ENCODE assay signal across 24 mouse cellular contexts in the genomic region with DNA sequence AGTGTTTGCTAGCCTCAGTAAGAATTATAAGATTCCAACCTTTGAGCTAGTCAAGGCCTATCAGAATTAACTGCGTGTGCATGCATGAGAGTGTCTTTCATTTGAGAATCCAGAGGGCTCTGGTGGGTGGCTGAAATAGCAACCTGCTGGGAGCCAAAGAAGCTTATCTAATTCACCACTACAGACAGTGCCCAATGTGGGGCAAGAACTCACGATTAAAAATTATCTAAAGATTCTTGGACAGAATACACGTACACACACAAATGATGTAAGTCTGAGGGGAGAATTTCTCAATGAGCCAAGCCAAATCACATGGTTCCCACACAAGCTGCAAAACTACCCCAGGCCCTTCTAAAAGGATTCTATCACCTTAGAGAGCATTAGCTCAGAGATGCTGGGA. TPM values are rescaled to one million over a fixed set of nuclear protein-coding genes. Genes with fewer than 3 reads are reported as not detected.
DNase-seq lines count a peak whose midpoint lies in the region; ATAC-seq and TF ChIP-seq lines count a peak whose summit lies in the region.
"Had no signal": no experiment of that assay in that cellular context is flagged by ENCODE, and none has a peak within 500 bp of the region (broad histone marks: within the 10 kb centered on the region; RNA-seq: fewer than 3 reads in every experiment).

No protein-coding gene starts in this region.

- peak; percentile 49 for ATAC-seq in heart, embryonic 16.5 days (replicated peaks; ENCODE audit: extremely low read depth, insufficient read depth, low FRiP score)
- ATAC-seq in liver, embryonic 13.5 days (ENCODE audit: low read depth), result peak; percentile 57; the same call in 1 of the 2 replicates
- ATAC-seq in megakaryocyte progenitor cell, adult 5-6 weeks (replicated peaks; ENCODE audit: poor library complexity), result peak; percentile 78
- no peak for ATAC-seq in activated CD4-positive, CD25-positive, alpha-beta regulatory T cell, adult 4 months
- ATAC-seq: forebrain, embryonic 16.5 days; Patski had no signal

- no peak for TF ChIP-seq POLR2A in MEL (IDR thresholded peaks at IDR 0.05; ENCODE audit: control insufficient read depth in 1 of 2, insufficient read depth in 1 of 2, low read depth in 1 of 2, low read length in 2 of 2, poor library complexity in 1 of 2)

- no peaks in the 10 kb centered on the region for H3K9me3 ChIP-seq in heart, embryonic 16.5 days (replicated peaks; ENCODE audit: control insufficient read depth, low read length)
- no peaks in the 10 kb centered on the region for H3K9me3 ChIP-seq in MEL (replicated peaks; ENCODE audit: insufficient read depth, low read length)
- no peaks in the 10 kb centered on the region for H3K9me3 ChIP-seq in liver, embryonic 13.5 days (replicated peaks)
- H3K9me3 ChIP-seq: embryonic facial prominence, embryonic 13.5 days; forebrain, embryonic 12.5 days; hindbrain, embryonic 10.5 days; hindbrain, embryonic 15.5 days had no signal

- H3K4me2 ChIP-seq in heart, embryonic 16.5 days (ENCODE audit: low read depth, low read length), result no peak overlapping the region
- H3K4me2 ChIP-seq in liver, embryonic 13.5 days, result no peak overlapping the region
- H3K4me2 ChIP-seq: embryonic facial prominence, embryonic 13.5 days; forebrain, embryonic 12.5 days; heart, embryonic 11.5 days; hindbrain, embryonic 15.5 days had no signal

- no peak for TF ChIP-seq EP300 in MEL (IDR thresholded peaks at IDR 0.05; ENCODE audit: low read depth in 1 of 2, low read length in 2 of 2)

- peaks cover 91% of the 10 kb centered on the region for H3K36me3 ChIP-seq in heart, embryonic 16.5 days (ENCODE audit: control insufficient read depth, insufficient read depth)
- peaks cover 27 to 77% of the 10 kb centered on the region in 2 experiments for H3K36me3 ChIP-seq in MEL (ENCODE audit: control insufficient read depth in 1 of 2, insufficient read depth in 2 of 2, low read length in 2 of 2)
- H3K36me3 ChIP-seq in liver, embryonic 13.5 days, result peaks cover 96% of the 10 kb centered on the region

- no peak overlapping the region for H3K27ac ChIP-seq in heart, embryonic 16.5 days (ENCODE audit: low read length)
- no peak overlapping the region for H3K27ac ChIP-seq in MEL (ENCODE audit: control insufficient read depth, low read depth, low read length)
- H3K27ac ChIP-seq in liver, embryonic 13.5 days, result no peak overlapping the region
- H3K27ac ChIP-seq: embryonic facial prominence, embryonic 13.5 days; forebrain, embryonic 12.5 days; heart, adult 2 months; hindbrain, embryonic 10.5 days; hindbrain, embryonic 15.5 days had no signal

- H3K79me2 ChIP-seq in MEL (ENCODE audit: control insufficient read depth, insufficient read depth, low read length, poor library complexity), result peaks cover 33% of the 10 kb centered on the region

- 34% methylated on average over 3 of the region's 3 CpGs for WGBS in heart, embryonic 16.5 days
- WGBS in liver, embryonic 13.5 days (ENCODE audit: insufficient replicate concordance), result 45% methylated on average over 3 of the region's 3 CpGs

- no peaks in the 10 kb centered on the region for H3K27me3 ChIP-seq in heart, embryonic 16.5 days (ENCODE audit: control insufficient read depth, insufficient read depth, low read length)
- H3K27me3 ChIP-seq in MEL (ENCODE audit: control insufficient read depth in 1 of 2, insufficient read depth in 2 of 2, low read length in 2 of 2), result no peaks in the 10 kb centered on the region
- no peaks in the 10 kb centered on the region for H3K27me3 ChIP-seq in liver, embryonic 13.5 days
- H3K27me3 ChIP-seq: embryonic facial prominence, embryonic 13.5 days; forebrain, embryonic 12.5 days; hindbrain, embryonic 15.5 days; Patski had no signal

- H3K4me3 ChIP-seq in heart, embryonic 16.5 days (ENCODE audit: low read length), result no peak overlapping the region
- no peak overlapping the region for H3K4me3 ChIP-seq in MEL (ENCODE audit: control insufficient read depth in 1 of 2, insufficient read depth in 1 of 2, low read depth in 2 of 2, low read length in 2 of 2)
- H3K4me3 ChIP-seq in liver, embryonic 13.5 days (replicated peaks), result no peak overlapping the region
- H3K4me3 ChIP-seq: embryonic facial prominence, embryonic 13.5 days; forebrain, embryonic 12.5 days; heart, adult 2 months; hindbrain, embryonic 10.5 days; hindbrain, embryonic 15.5 days had no signal

- DNase-seq in heart, adult 11 months, result no peak
- peak; percentile 81 for DNase-seq in MEL (ENCODE audit: low read depth, low spot score)
- no peak for DNase-seq in liver, embryonic 13.5 days
- no peak for DNase-seq in kidney, postnatal 10 days
- DNase-seq: adrenal gland, adult 2 months; adrenal gland, postnatal 25 days; cerebellum, adult 18-20 months; cerebellum, adult 9-11 months; cerebellum, postnatal 36 days; gastrocnemius, postnatal 10 days; heart, adult 2 months; heart, postnatal 14 days had no signal

- peaks cover 3% of the 10 kb centered on the region; the same call in 1 of the 2 replicates for H3K4me1 ChIP-seq in heart, embryonic 16.5 days (ENCODE audit: control insufficient read depth, insufficient read depth, low read length)
- peaks cover 15 to 23% of the 10 kb centered on the region in 2 experiments; a peak in 3 of 4 replicates for H3K4me1 ChIP-seq in MEL (ENCODE audit: control insufficient read depth in 1 of 2, insufficient read depth in 2 of 2, low read length in 2 of 2)
- peaks cover 39% of the 10 kb centered on the region for H3K4me1 ChIP-seq in liver, embryonic 13.5 days (replicated peaks)
- H3K4me1 ChIP-seq: embryonic facial prominence, embryonic 13.5 days; hindbrain, embryonic 10.5 days; hindbrain, embryonic 15.5 days had no signal

- no peak overlapping the region for H3K9ac ChIP-seq in heart, embryonic 16.5 days (ENCODE audit: low read length)
- no peak overlapping the region for H3K9ac ChIP-seq in MEL (ENCODE audit: control insufficient read depth, low read depth, low read length, poor library complexity, severe bottlenecking)
- no peak overlapping the region for H3K9ac ChIP-seq in liver, embryonic 13.5 days
- H3K9ac ChIP-seq: embryonic facial prominence, embryonic 13.5 days; forebrain, embryonic 12.5 days; hindbrain, embryonic 15.5 days had no signal

- TF ChIP-seq RAD21 in MEL (IDR thresholded peaks at IDR 0.05; ENCODE audit: low read depth, low read length), result no peak

- no peak for TF ChIP-seq CTCF in MEL (IDR thresholded peaks at IDR 0.05 in 2 of 3, conservative IDR thresholded peaks at IDR 0.05 in 1 of 3; ENCODE audit: control insufficient read depth in 1 of 3, insufficient read depth in 1 of 3, low read depth in 2 of 3, low read length in 3 of 3, poor library complexity in 1 of 3, severe bottlenecking in 1 of 3)

RNA-seq across cellular contexts. Expression of a gene that starts 8.5 kb away (rescaled TPM):
- 2.0 and 2.3 TPM in 2 replicates for polyA plus RNA-seq in heart, embryonic 16.5 days (2015; fragmentation: Nextera tagmentation; extraction: Ambion mirVana)
- total RNA-seq in MEL (2012; rRNA removed), result 42.1 and 47.8 TPM in 2 replicates
- polyA plus RNA-seq in MEL (2012; ENCODE audit: insufficient read depth in 1 of 2, insufficient read length in 2 of 2, low read depth in 1 of 2, low replicate concordance in 2 of 2, missing spikeins in 1 of 2), result 100 to 1,000 TPM in 1 of 2 experiments, 10 to 100 TPM in 1; 38.9 to 191 TPM
- polyA plus RNA-seq in liver, embryonic 13.5 days (2015; fragmentation: Nextera tagmentation; extraction: Ambion mirVana), result 1.3 and 1.6 TPM in 2 replicates
- 64.5 and 66.7 TPM in 2 replicates for total RNA-seq in megakaryocyte progenitor cell, adult 5-6 weeks (2015)
- 4.0 and 4.5 TPM in 2 replicates for total RNA-seq in megakaryocyte progenitor cell, adult 5-6 weeks (2017)
- 1 to 10 TPM in 1 of 2 experiments, under 1 TPM in 1; 0.67 to 3.2 TPM for polyA plus RNA-seq in activated CD4-positive, CD25-positive, alpha-beta regulatory T cell, adult 4 months (2017; shearing (Covaris generic))

RNA-seq across cellular contexts. Expression of a gene that starts 8.5 kb away (rescaled TPM):
- 41.4 and 49.3 TPM in 2 replicates for polyA plus RNA-seq in heart, embryonic 16.5 days (2015; fragmentation: Nextera tagmentation; extraction: Ambion mirVana)
- 50.0 and 60.1 TPM in 2 replicates for total RNA-seq in MEL (2012; rRNA removed)
- 100 to 1,000 TPM in 1 of 2 experiments, not detected in 1; 291 TPM for polyA plus RNA-seq in MEL (2012; ENCODE audit: insufficient read depth in 1 of 2, insufficient read length in 2 of 2, low read depth in 1 of 2, low replicate concordance in 2 of 2, missing spikeins in 1 of 2)
- 18.4 and 27.0 TPM in 2 replicates for polyA plus RNA-seq in liver, embryonic 13.5 days (2015; fragmentation: Nextera tagmentation; extraction: Ambion mirVana)
- 48.4 and 60.3 TPM in 2 replicates for total RNA-seq in megakaryocyte progenitor cell, adult 5-6 weeks (2015)
- 28.4 and 30.0 TPM in 2 replicates for total RNA-seq in megakaryocyte progenitor cell, adult 5-6 weeks (2017)
- polyA plus RNA-seq in activated CD4-positive, CD25-positive, alpha-beta regulatory T cell, adult 4 months (2017; shearing (Covaris generic)), result 10 to 100 TPM; 22.8 to 25.1 TPM

RNA-seq across cellular contexts. Expression of a gene that starts 9.9 kb away (rescaled TPM):
- polyA plus RNA-seq in heart, embryonic 16.5 days (2015; fragmentation: Nextera tagmentation; extraction: Ambion mirVana), result 47.9 and 55.0 TPM in 2 replicates
- total RNA-seq in MEL (2012; rRNA removed), result 198 and 247 TPM in 2 replicates
- polyA plus RNA-seq in MEL (2012; ENCODE audit: insufficient read depth in 1 of 2, insufficient read length in 2 of 2, low read depth in 1 of 2, low replicate concordance in 2 of 2, missing spikeins in 1 of 2), result 100 to 1,000 TPM; 305 to 361 TPM
- polyA plus RNA-seq in liver, embryonic 13.5 days (2015; fragmentation: Nextera tagmentation; extraction: Ambion mirVana), result 36.6 and 41.0 TPM in 2 replicates
- 20.5 and 25.2 TPM in 2 replicates for total RNA-seq in megakaryocyte progenitor cell, adult 5-6 weeks (2015)
- total RNA-seq in megakaryocyte progenitor cell, adult 5-6 weeks (2017), result 41.5 and 64.8 TPM in 2 replicates
- polyA plus RNA-seq in activated CD4-positive, CD25-positive, alpha-beta regulatory T cell, adult 4 months (2017; shearing (Covaris generic)), result 10 to 100 TPM; 14.3 to 17.2 TPM

RNA-seq across cellular contexts. Expression of a gene that starts 10.4 kb away (rescaled TPM):
- 0.22 and 0.56 TPM in 2 replicates for polyA plus RNA-seq in heart, embryonic 16.5 days (2015; fragmentation: Nextera tagmentation; extraction: Ambion mirVana)
- 4.6 and 6.4 TPM in 2 replicates for total RNA-seq in MEL (2012; rRNA removed)
- 1 to 10 TPM in 1 of 2 experiments, not detected in 1; 8.3 TPM for polyA plus RNA-seq in MEL (2012; ENCODE audit: insufficient read depth in 1 of 2, insufficient read length in 2 of 2, low read depth in 1 of 2, low replicate concordance in 2 of 2, missing spikeins in 1 of 2)
- polyA plus RNA-seq in liver, embryonic 13.5 days (2015; fragmentation: Nextera tagmentation; extraction: Ambion mirVana), result 0.56 and 0.68 TPM in 2 replicates
- 1.0 and 1.9 TPM in 2 replicates for total RNA-seq in megakaryocyte progenitor cell, adult 5-6 weeks (2015)
- total RNA-seq in megakaryocyte progenitor cell, adult 5-6 weeks (2017), result not detected in 2 replicates
- polyA plus RNA-seq in activated CD4-positive, CD25-positive, alpha-beta regulatory T cell, adult 4 months (2017; shearing (Covaris generic)), result not detected

RNA-seq across cellular contexts. Expression of a gene that starts 16.4 kb away (rescaled TPM):
- polyA plus RNA-seq in heart, embryonic 16.5 days (2015; fragmentation: Nextera tagmentation; extraction: Ambion mirVana), result 0.72 and 0.77 TPM in 2 replicates
- total RNA-seq in MEL (2012; rRNA removed), result 1.1 and 1.5 TPM in 2 replicates
- polyA plus RNA-seq in MEL (2012; ENCODE audit: insufficient read depth in 1 of 2, insufficient read length in 2 of 2, low read depth in 1 of 2, low replicate concordance in 2 of 2, missing spikeins in 1 of 2), result 1 to 10 TPM in 1 of 2 experiments, not detected in 1; 8.0 TPM
- polyA plus RNA-seq in liver, embryonic 13.5 days (2015; fragmentation: Nextera tagmentation; extraction: Ambion mirVana), result 0.38 TPM in 1 of 2 replicates, not detected in the other
- 1.6 TPM in 1 of 2 replicates, not detected in the other for total RNA-seq in megakaryocyte progenitor cell, adult 5-6 weeks (2015)
- total RNA-seq in megakaryocyte progenitor cell, adult 5-6 weeks (2017), result 0.96 TPM in 1 of 2 replicates, not detected in the other
- under 1 TPM in 1 of 2 experiments, not detected in 1; 0.66 TPM for polyA plus RNA-seq in activated CD4-positive, CD25-positive, alpha-beta regulatory T cell, adult 4 months (2017; shearing (Covaris generic))
- total RNA-seq: adrenal gland, adult 2 months; adrenal gland, postnatal 25 days; gastrocnemius, postnatal 10 days; gastrocnemius, postnatal 4 days; heart, adult 2 months; heart, postnatal 14 days had no signal
- polyA plus RNA-seq: adrenal gland, adult 2 months; embryonic facial prominence, embryonic 13.5 days; frontal cortex, adult 2 months; heart, adult 2 months had no signal

Comparison
In these comparisons a context has a peak if more than half of its experiments do, and no peak if none do; other contexts are left out.
1. RNA of a gene that starts 8.5 kb away (polyA plus RNA-seq): 38.9 to 191 TPM in MEL; 0.67 to 3.2 TPM in activated CD4-positive, CD25-positive, alpha-beta regulatory T cell, adult 4 months, 2.0 to 2.3 TPM in heart, embryonic 16.5 days and 1.3 to 1.6 TPM in liver, embryonic 13.5 days; every median in the first group is over 4 times any median in the second.